Mouse (Mus musculus): ENCODE results near the gene Lmo1. TPM values are rescaled to one million over a fixed set of nuclear protein-coding genes. Genes with fewer than 3 reads are reported as not detected.

Gene Lmo1
- polyA plus RNA-seq, 1 experiment from 2014 or later, result 0.84 TPM

DNA sequence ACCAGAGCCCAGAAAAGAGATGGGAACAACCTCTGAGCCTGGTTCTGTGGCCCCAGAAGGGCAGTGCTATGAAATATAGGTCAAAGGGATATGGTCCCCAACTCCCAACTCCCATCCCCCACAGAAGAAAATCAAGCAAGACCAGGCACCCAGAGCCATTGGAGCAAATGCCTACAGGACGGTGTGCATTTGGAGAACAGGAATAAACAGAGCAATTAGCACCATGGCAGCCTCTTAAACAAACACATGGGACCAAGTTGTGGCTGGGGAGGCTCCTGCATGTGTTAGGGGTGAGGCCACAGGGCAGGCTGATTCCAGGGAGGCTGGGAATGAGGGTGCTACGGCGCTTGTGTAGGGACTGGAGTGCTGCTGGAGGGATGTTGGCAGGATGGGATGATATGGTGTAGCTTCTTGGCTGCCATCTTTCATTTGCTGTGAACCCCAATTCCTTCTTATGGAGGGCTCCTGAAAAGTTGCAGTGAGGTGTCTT lies 22.2 kb upstream of the Lmo1 start:
- ATAC-seq (ENCODE audit: insufficient read depth), result no peak

DNA sequence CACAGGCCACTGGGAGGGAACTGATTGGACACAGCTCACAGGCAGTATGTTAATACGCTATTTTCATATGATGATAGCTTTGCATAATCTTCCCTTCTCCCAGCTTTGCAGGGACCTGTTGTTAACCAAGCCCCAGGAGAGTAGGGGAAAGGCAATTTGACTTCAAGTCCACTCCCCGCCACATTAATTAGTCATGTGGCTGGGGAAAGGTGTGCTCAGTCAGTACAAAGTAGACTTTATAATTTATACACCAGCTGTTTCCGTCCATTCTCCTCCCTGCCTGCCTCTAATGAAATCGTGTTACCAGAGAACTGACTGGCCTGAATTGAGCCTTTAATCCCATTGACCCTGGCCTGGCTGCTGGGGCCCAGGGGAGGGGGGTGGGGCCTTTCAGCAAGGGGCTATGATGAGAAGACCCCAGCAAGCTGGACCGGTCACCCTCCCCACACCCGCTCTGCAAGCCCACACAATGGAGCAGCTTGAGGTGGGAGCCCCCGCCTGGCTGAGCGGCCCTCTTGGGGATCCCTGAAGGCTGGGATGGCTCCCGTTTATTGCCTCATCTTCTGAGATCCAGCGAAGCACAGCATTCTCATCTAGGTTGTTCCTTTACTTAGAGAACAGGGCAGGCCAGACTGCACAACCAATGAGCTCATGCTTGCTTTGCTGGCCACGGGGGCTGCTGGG lies 21.5 kb upstream of the Lmo1 start:
- no peaks in the 10 kb centered on the region for H3K36me3 ChIP-seq (replicated peaks)
- H3K9me3 ChIP-seq (replicated peaks), result no peaks in the 10 kb centered on the region
- no peak overlapping the region for H3K4me2 ChIP-seq
- WGBS (ENCODE audit: insufficient replicate concordance), result 54% methylated on average over 11 of the region's 11 CpGs
- no peak for ATAC-seq (ENCODE audit: insufficient read depth)
- H3K4me3 ChIP-seq (replicated peaks), result no peak overlapping the region
- H3K4me1 ChIP-seq (replicated peaks), result no peaks in the 10 kb centered on the region
- H3K9ac ChIP-seq, result no peak overlapping the region
- no peak overlapping the region for H3K27ac ChIP-seq (replicated peaks)
- no peaks in the 10 kb centered on the region for H3K27me3 ChIP-seq

More for the DNA sequence above, 22.2 kb upstream of the Lmo1 start:
- Histone ChIP-seq H3K4me2 (no peak overlapping the region), H3K27ac (replicated peaks) (no peak overlapping the region), H3K36me3 (replicated peaks) (no peaks in the 10 kb centered on the region), H3K4me1 (replicated peaks) (no peaks in the 10 kb centered on the region), H3K9me3 (replicated peaks) (no peaks in the 10 kb centered on the region), H3K4me3 (replicated peaks) (no peak overlapping the region), H3K27me3 (no peaks in the 10 kb centered on the region), H3K9ac (no peak overlapping the region)
- WGBS (ENCODE audit: insufficient replicate concordance), result 70% methylated on average over 3 of the region's 3 CpGs

DNA sequence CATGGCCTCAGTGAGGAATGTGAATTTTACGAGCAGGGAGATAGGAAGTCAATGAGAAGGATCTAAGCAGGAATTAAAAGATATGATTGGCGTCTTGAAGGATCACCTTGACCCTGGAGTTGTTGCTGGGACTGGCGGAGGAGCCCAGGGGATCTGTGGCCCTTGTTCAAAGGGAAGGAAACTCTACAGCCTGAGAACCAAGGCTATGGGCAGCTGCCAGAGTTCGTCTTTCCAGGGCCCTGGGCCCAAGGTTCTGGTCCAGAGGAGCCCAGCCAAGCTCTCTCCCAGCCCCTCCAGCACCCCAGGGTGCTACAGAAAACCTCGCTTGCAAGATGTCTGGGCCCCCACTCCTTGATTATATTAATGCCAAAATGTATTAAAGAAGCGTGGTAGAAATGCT lies 21.0 kb upstream of the Lmo1 start:
- Histone ChIP-seq H3K9me3 (replicated peaks) (no peaks in the 10 kb centered on the region), H3K36me3 (replicated peaks) (no peaks in the 10 kb centered on the region), H3K4me2 (no peak overlapping the region), H3K4me3 (replicated peaks) (no peak overlapping the region), H3K4me1 (replicated peaks) (no peaks in the 10 kb centered on the region), H3K9ac (no peak overlapping the region), H3K27me3 (0 out of 2 replicates have a peak, but pooled peaks cover under 1% of the 10 kb centered on the region), H3K27ac (replicated peaks) (no peak overlapping the region)
- 59% methylated on average over 6 of the region's 6 CpGs for WGBS (ENCODE audit: insufficient replicate concordance)
- no peak for ATAC-seq (ENCODE audit: insufficient read depth)

DNA sequence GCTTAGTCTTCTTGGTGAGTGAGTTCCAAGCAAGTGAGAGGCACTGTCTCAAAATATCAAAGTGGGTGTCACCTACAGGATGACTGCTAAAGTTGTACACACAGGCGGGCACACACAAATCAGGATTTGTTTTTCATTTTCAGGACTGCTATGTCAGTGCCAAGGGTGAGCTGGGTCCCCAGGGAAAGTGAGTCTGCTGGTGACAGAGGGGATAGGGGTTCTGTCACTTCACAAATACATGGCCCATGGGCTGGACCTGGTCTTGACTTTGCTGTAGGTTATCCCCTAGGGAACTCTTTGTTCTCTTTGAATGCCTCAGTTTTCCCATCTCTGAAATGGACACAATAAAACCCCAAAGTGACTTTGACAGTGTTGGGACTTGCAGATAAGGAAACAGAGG lies 19.8 kb upstream of the Lmo1 start:
- Histone ChIP-seq H3K9ac (no peak overlapping the region), H3K4me1 (replicated peaks) (no peaks in the 10 kb centered on the region), H3K4me3 (replicated peaks) (no peak overlapping the region), H3K4me2 (no peak overlapping the region), H3K27me3 (peaks cover 6% of the 10 kb centered on the region; the same call in 1 of the 2 replicates), H3K27ac (replicated peaks) (no peak overlapping the region), H3K36me3 (replicated peaks) (no peaks in the 10 kb centered on the region), H3K9me3 (replicated peaks) (no peaks in the 10 kb centered on the region)
- ATAC-seq (ENCODE audit: insufficient read depth), result no peak
- WGBS (ENCODE audit: insufficient replicate concordance), result 55% methylated on average over 1 of the region's 1 CpGs

DNA sequence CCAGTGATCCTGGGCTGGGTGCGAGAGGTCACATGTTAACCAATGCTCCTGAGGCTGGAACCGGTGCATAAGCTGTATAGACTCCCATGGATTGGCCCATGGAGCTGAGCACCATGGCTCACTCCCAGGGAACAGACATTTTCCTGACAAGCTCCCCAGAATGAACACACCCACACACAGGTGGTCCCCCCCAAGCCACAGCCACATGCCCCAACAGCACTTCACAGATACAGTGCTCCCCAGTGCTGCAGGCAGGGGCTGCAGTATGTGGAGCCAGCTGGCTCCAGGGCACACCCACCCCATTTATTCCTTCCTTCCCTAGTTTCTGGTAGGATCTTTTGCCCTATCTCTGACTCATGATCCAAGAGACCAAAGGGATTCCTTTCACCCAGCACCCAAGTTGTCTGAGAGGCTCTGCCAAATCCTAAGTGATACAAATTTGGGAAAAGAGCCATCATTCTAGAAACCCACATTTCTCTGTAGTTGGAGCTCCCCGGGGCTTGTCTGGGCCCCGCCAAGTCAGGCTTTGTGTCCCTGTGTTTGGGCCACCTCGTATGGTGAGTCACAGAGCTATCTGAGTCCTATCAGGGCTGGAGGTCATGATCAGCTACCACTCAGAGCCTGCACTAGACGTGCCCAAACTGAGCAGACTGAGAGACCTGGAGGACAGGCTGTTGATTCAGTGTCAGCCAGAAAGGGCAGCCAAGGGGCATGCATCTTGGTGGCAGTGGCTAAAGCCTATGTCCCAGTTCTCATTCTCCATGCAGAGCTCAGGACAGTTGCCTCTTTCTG lies 12.4 kb upstream of the Lmo1 start:
- no peak overlapping the region for H3K9ac ChIP-seq
- peaks cover 6% of the 10 kb centered on the region; the same call in 1 of the 2 replicates for H3K27me3 ChIP-seq
- WGBS (ENCODE audit: insufficient replicate concordance), result 46% methylated on average over 6 of the region's 6 CpGs
- no peak overlapping the region for H3K4me2 ChIP-seq
- no peaks in the 10 kb centered on the region for H3K36me3 ChIP-seq (replicated peaks)
- no peaks in the 10 kb centered on the region for H3K9me3 ChIP-seq (replicated peaks)
- no peaks in the 10 kb centered on the region for H3K4me1 ChIP-seq (replicated peaks)
- no peak for ATAC-seq (ENCODE audit: insufficient read depth)
- no peak overlapping the region for H3K27ac ChIP-seq (replicated peaks)
- H3K4me3 ChIP-seq (replicated peaks), result no peak overlapping the region

DNA sequence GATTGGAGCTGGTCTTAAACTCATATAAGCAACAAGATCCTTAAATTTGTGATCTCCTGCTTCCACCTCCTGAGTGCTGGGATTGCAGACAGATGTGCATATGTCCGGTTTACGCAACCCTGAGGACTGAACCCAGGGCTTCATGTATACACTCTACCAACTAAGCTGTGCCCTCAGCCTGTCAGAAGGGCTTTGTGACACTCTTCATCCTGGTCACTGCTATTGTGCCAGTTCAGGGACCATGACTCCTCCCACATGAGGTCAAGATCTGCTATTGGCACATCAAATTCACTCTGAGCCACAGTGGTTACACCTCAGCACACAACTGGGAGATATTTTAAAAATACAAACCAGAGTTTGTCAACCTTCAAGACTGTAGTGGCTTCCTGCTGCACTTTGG lies 11.0 kb upstream of the Lmo1 start:
- 81% methylated on average over 2 of the region's 2 CpGs for WGBS (ENCODE audit: insufficient replicate concordance)
- no peaks in the 10 kb centered on the region for H3K9me3 ChIP-seq (replicated peaks)
- H3K27me3 ChIP-seq, result peaks cover 5% of the 10 kb centered on the region; the same call in 1 of the 2 replicates
- no peaks in the 10 kb centered on the region for H3K36me3 ChIP-seq (replicated peaks)
- ATAC-seq (ENCODE audit: insufficient read depth), result no peak
- H3K27ac ChIP-seq (replicated peaks), result no peak overlapping the region
- no peaks in the 10 kb centered on the region for H3K4me1 ChIP-seq (replicated peaks)
- no peak overlapping the region for H3K4me2 ChIP-seq
- H3K4me3 ChIP-seq (replicated peaks), result no peak overlapping the region
- H3K9ac ChIP-seq, result no peak overlapping the region

DNA sequence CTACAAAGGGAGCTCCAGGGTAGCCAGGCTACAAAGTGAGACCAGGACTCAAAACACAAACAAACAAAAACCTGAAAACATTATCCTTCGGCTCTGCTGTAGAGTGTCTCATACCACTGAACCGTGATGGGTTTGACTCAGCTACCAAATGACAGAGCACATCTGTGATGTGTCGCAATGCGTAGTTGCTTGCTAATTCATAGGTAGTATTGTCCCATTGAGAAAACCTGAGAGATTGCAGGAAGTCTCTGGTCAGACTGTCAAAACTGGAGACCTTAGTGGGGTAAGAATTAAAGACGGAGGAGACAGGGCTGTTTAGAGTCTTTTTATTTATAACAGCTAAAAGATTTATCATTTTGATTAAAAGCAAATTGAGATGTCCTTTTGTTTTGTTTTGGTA lies 10.6 kb upstream of the Lmo1 start:
- no peak overlapping the region for H3K27ac ChIP-seq (replicated peaks)
- no peaks in the 10 kb centered on the region for H3K4me1 ChIP-seq (replicated peaks)
- H3K4me2 ChIP-seq, result no peak overlapping the region
- no peak overlapping the region for H3K9ac ChIP-seq
- 69% methylated on average over 5 of the region's 5 CpGs for WGBS (ENCODE audit: insufficient replicate concordance)
- ATAC-seq (ENCODE audit: insufficient read depth), result no peak
- H3K4me3 ChIP-seq (replicated peaks), result no peak overlapping the region
- H3K36me3 ChIP-seq (replicated peaks), result no peaks in the 10 kb centered on the region
- H3K9me3 ChIP-seq (replicated peaks), result no peaks in the 10 kb centered on the region
- H3K27me3 ChIP-seq, result peaks cover 1% of the 10 kb centered on the region; the same call in 1 of the 2 replicates

DNA sequence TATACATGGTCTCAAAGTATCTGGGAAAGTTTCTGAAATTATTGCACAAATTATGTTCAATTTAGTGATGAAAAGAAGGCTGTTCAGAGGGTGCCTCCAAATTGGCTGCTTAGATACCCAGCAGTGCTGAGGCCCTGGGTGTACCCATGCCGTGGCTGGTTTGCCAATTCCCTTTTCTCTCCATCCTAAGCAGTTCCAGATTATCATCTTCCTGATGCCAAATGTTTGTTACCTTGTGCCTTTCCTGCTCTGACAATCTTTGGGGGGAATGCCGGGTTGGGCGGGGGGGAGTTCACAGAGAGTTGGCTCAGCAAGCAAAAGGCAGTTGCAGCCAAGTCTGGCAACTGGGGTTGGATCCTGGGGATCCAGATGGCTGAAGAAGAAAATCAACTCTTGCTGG lies 1.7 kb upstream of the Lmo1 start:
- Histone ChIP-seq H3K4me3 (replicated peaks) (no peak overlapping the region), H3K9ac (no peak overlapping the region), H3K27me3 (peaks cover 56% of the 10 kb centered on the region), H3K27ac (replicated peaks) (no peak overlapping the region), H3K9me3 (replicated peaks) (no peaks in the 10 kb centered on the region), H3K36me3 (replicated peaks) (no peaks in the 10 kb centered on the region), H3K4me2 (no peak overlapping the region), H3K4me1 (replicated peaks) (peaks cover 4% of the 10 kb centered on the region; the same call in 1 of the 2 replicates)
- ATAC-seq (ENCODE audit: insufficient read depth), result no peak
- WGBS (ENCODE audit: insufficient replicate concordance), result 63% methylated on average over 3 of the region's 3 CpGs

DNA sequence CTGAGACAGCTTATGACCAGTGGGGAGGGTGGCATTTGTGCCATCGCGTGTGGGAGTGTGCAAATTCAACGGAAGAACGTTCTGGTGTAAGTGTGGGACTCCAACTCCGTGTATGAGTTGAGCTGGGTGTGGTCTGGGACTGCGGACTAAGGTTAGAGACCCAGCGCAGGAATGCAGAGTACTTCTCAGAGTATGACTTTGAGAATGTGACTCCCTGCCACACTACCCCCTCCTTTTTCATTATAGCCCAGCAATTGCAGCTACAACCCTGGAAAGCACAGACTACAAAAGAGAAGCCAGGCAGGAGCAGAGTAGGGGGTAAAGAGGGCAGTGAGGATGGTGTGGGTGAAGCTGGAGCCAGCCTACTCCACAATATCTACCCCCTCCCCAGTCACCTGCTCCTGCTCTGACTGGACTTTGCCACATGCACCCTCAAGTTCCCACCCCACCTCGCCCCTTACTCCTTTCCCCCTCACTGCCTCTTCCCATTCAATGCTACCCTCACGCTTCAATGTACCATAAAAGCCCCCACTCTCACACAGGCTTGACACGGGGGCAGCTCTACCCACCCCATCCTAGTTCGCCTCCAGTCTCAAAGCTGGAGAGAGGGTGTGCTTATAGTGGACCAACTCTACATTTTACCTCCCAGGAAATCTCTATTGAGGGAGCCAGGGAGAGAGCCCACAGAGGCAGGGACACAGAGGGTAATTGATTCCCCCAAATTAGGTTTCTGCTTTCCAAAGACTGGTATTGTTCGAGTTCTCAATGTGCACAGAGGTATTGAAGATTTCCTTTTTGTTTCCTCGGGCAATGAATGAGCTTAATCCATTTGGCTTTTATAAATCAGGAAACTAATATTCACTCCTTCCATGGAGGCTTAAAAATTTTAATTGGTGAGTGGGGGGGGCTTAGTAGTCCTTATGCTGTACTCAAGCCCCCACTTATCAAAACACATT lies 941 bp upstream of the Lmo1 start:
- Histone ChIP-seq H3K4me3 (replicated peaks) (no peak overlapping the region), H3K36me3 (replicated peaks) (no peaks in the 10 kb centered on the region), H3K9me3 (replicated peaks) (no peaks in the 10 kb centered on the region), H3K4me1 (replicated peaks) (peaks cover 4% of the 10 kb centered on the region; the same call in 1 of the 2 replicates), H3K4me2 (no peak overlapping the region), H3K27ac (replicated peaks) (no peak overlapping the region), H3K9ac (no peak overlapping the region), H3K27me3 (peaks cover 63% of the 10 kb centered on the region)
- WGBS (ENCODE audit: insufficient replicate concordance), result 23% methylated on average over 13 of the region's 13 CpGs
- no peak for ATAC-seq (ENCODE audit: insufficient read depth)

DNA sequence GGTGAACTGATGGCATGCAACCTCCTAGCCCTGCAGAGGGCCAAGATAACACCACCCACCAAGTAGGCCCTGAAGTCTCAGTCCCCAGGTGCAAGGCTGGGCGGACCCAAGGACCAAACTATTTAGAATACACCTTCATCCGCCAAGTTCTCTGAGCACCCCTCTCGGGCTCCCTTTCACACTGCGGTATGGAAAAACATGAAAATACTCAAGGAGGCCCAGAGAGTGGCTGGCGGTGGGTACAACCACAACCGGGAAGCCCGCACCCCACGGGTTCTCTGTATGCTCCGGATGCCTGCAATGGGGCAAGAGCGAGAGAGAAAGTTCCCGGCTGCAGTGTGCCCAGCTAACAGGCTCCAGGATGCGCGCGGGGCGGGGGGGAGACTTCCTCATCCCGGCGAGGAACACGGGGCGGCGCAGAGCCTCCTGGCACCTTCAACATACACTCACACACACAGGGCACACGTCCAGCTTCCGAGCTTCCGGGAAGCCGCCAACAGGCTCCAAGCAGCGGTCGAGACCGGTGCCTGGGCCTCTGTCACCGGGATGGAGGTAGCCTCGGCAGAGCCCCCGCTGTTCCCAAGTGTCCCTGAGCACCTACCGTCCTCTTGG lies 564 bp downstream of the Lmo1 start:
- peak overlapping the region; percentile 61 for H3K4me2 ChIP-seq
- H3K4me1 ChIP-seq (replicated peaks), result peaks cover 10% of the 10 kb centered on the region; the same call in 1 of the 2 replicates
- H3K27me3 ChIP-seq, result peaks cover 78% of the 10 kb centered on the region
- H3K9ac ChIP-seq, result no peak overlapping the region
- 0 out of 2 replicates have a peak, but pooled peaks have one; percentile 11 for ATAC-seq (ENCODE audit: insufficient read depth)
- no peaks in the 10 kb centered on the region for H3K36me3 ChIP-seq (replicated peaks)
- no peak overlapping the region for H3K27ac ChIP-seq (replicated peaks)
- 5% methylated on average over 31 of the region's 31 CpGs for WGBS (ENCODE audit: insufficient replicate concordance)
- peak overlapping the region; percentile 46 for H3K4me3 ChIP-seq (replicated peaks)
- no peaks in the 10 kb centered on the region for H3K9me3 ChIP-seq (replicated peaks)

Measured in liver, embryonic 15.5 days (tissue).